Mouse (Mus musculus) liver, embryonic 12.5 days (tissue): ENCODE results near the gene Ift81. TPM values are rescaled to one million over a fixed set of nuclear protein-coding genes. Genes with fewer than 3 reads are reported as not detected.

Experiments used
- ATAC-seq: fragments of 200-750 bp; cut with Nextera tagmentation; 2 replicates; pipeline ENCODE4 v1.8.0; 2017; ENCODE audit warnings: moderate number of reproducible peaks, mild to moderate bottlenecking, moderate library complexity
- H3K27ac ChIP-seq: fragments of 300-500 bp; sonication (generic); 2 replicates; pipeline ENCODE4 v1.5.1; 2016; ENCODE audit warnings: mild to moderate bottlenecking
- H3K27me3 ChIP-seq: fragments of 300-500 bp; sonication (generic); replicated peaks from 2 replicates; pipeline ENCODE4 v1.6.1; 2016; ENCODE audit warnings: mild to moderate bottlenecking, moderate library complexity
- H3K36me3 ChIP-seq: fragments of 300-500 bp; sonication (generic); 2 replicates; pipeline ENCODE4 v1.6.1; 2016; ENCODE audit warnings: mild to moderate bottlenecking, moderate library complexity
- H3K4me1 ChIP-seq: fragments of 300-500 bp; sonication (generic); 2 replicates; pipeline ENCODE4 v1.6.1; 2016
- H3K4me2 ChIP-seq: fragments of 300-500 bp; sonication (generic); 2 replicates; pipeline ENCODE4 v1.6.1; 2016; ENCODE audit warnings: mild to moderate bottlenecking, moderate library complexity
- H3K4me3 ChIP-seq: fragments of 300-500 bp; sonication (generic); 2 replicates; pipeline ENCODE4 v1.5.1; 2016; ENCODE audit warnings: mild to moderate bottlenecking, moderate library complexity
- H3K9ac ChIP-seq: fragments of 300-500 bp; sonication (generic); 2 replicates; pipeline ENCODE4 v1.6.1; 2016; ENCODE audit warnings: mild to moderate bottlenecking, moderate library complexity
- H3K9me3 ChIP-seq: fragments of 300-500 bp; sonication (generic); replicated peaks from 2 replicates; pipeline ENCODE4 v1.6.1; 2016; ENCODE audit warnings: mild to moderate bottlenecking, moderate library complexity
- WGBS: fragments of 180-500 bp; shearing (Covaris S2); methylation state at CpG from one replicate; pipeline ENCODE4 v1.1.7; 2016; ENCODE audit not compliant: insufficient replicate concordance; 5-methylcytosine and 5-hydroxymethylcytosine counted together
- polyA plus RNA-seq: library from polyadenylated mRNA; unstranded; fragments of >200 nt; fragmentation: Nextera tagmentation; extraction: Ambion mirVana; gene quantifications from 2 replicates; pipeline ENCODE4 v1.2.1, GENCODE M21; 2016

Ift81 gene
- polyA plus RNA-seq, 1 experiment from 2014 or later = 4.6 TPM

GRCm38 (mm10) chr5:122645290-122645689, 31.0 kb upstream of the Ift81 start:
- Histone ChIP-seq H3K4me3 (no peak overlapping the region), H3K4me2 (no peak overlapping the region), H3K27me3 (peaks cover 40% of the 10 kb centered on the region), H3K9me3 (no peaks in the 10 kb centered on the region), H3K36me3 (no peaks in the 10 kb centered on the region), H3K4me1 (peaks cover 49% of the 10 kb centered on the region), H3K9ac (no peak overlapping the region), H3K27ac (no peak overlapping the region)
- 32% methylated on average over 6 of the region's 6 CpGs for WGBS
- ATAC-seq = no peak

- Histone ChIP-seq H3K4me1 (peaks cover 41% of the 10 kb centered on the region), H3K27ac (no peak overlapping the region), H3K4me2 (peak overlapping the region; percentile 27; the same call in 1 of the 2 replicates), H3K9me3 (no peaks in the 10 kb centered on the region), H3K27me3 (peaks cover 32% of the 10 kb centered on the region), H3K4me3 (no peak overlapping the region), H3K36me3 (no peaks in the 10 kb centered on the region), H3K9ac (no peak overlapping the region)
- ATAC-seq = peak; percentile 49
- 22% methylated on average over 15 of the region's 15 CpGs for WGBS
These were observed 29.8 kb upstream of the Ift81 start for GRCm38 (mm10) chr5:122644111-122644607.

- WGBS = 35% methylated on average over 12 of the region's 12 CpGs
- H3K27ac ChIP-seq = no peak within 1 kb of the TSS
- no peak within 1 kb of the TSS for H3K4me3 ChIP-seq
- no peak within 1 kb of the TSS for H3K9ac ChIP-seq
- no peak for ATAC-seq
- H3K27me3 ChIP-seq = peaks cover 30% of the 10 kb centered on the region
- no peaks in the 10 kb centered on the region for H3K36me3 ChIP-seq
- H3K4me1 ChIP-seq = peaks cover 41% of the 10 kb centered on the region
- H3K9me3 ChIP-seq = no peaks in the 10 kb centered on the region
- H3K4me2 ChIP-seq = peak within 1 kb of the TSS; percentile 27; the same call in 1 of the 2 replicates
These were observed 29.4 kb upstream of the Ift81 start, which contains the start of gene P2rx7 for GRCm38 (mm10) chr5:122643701-122644100. Gene P2rx7, plus strand, starts transcription at chr5:122643911.

GRCm38 (mm10) chr5:122639986-122640385, 25.7 kb upstream of the Ift81 start:
- Histone ChIP-seq H3K36me3 (no peaks in the 10 kb centered on the region), H3K27me3 (peaks cover 18% of the 10 kb centered on the region; the same call in 1 of the 2 replicates), H3K4me1 (peaks cover 34% of the 10 kb centered on the region), H3K4me3 (no peak overlapping the region), H3K4me2 (no peak overlapping the region), H3K9me3 (no peaks in the 10 kb centered on the region), H3K27ac (no peak overlapping the region), H3K9ac (no peak overlapping the region)
- ATAC-seq = no peak
- 70% methylated on average over 5 of the region's 5 CpGs for WGBS

GRCm38 (mm10) chr5:122639517-122639916, 25.2 kb upstream of the Ift81 start:
- Histone ChIP-seq H3K4me2 (no peak overlapping the region), H3K9ac (no peak overlapping the region), H3K27me3 (peaks cover 18% of the 10 kb centered on the region; the same call in 1 of the 2 replicates), H3K4me1 (peaks cover 30% of the 10 kb centered on the region), H3K27ac (no peak overlapping the region), H3K36me3 (no peaks in the 10 kb centered on the region), H3K9me3 (no peaks in the 10 kb centered on the region), H3K4me3 (no peak overlapping the region)
- WGBS = 59% methylated on average over 4 of the region's 4 CpGs
- ATAC-seq = no peak

GRCm38 (mm10) chr5:122638296-122638695, 24.0 kb upstream of the Ift81 start:
- no peak for ATAC-seq
- Histone ChIP-seq H3K4me2 (no peak overlapping the region), H3K4me3 (no peak overlapping the region), H3K9ac (no peak overlapping the region), H3K4me1 (peaks cover 18% of the 10 kb centered on the region), H3K27ac (no peak overlapping the region), H3K9me3 (no peaks in the 10 kb centered on the region), H3K27me3 (peaks cover 14% of the 10 kb centered on the region; the same call in 1 of the 2 replicates), H3K36me3 (no peaks in the 10 kb centered on the region)
- 40% methylated on average over 2 of the region's 2 CpGs for WGBS

- H3K27ac ChIP-seq = no peak overlapping the region
- ATAC-seq = no peak
- H3K27me3 ChIP-seq = 0 out of 2 replicates have a peak, but pooled peaks cover 8% of the 10 kb centered on the region
- H3K4me3 ChIP-seq = no peak overlapping the region
- no peak overlapping the region for H3K9ac ChIP-seq
- H3K36me3 ChIP-seq = no peaks in the 10 kb centered on the region
- peak overlapping the region; percentile 33 for H3K4me2 ChIP-seq
- H3K9me3 ChIP-seq = no peaks in the 10 kb centered on the region
- H3K4me1 ChIP-seq = peaks cover 18% of the 10 kb centered on the region
- WGBS = 38% methylated on average over 16 of the region's 16 CpGs
These were observed 22.6 kb upstream of the Ift81 start for GRCm38 (mm10) chr5:122636958-122637357.

- Histone ChIP-seq H3K4me1 (peaks cover 18% of the 10 kb centered on the region), H3K4me3 (no peak overlapping the region), H3K36me3 (no peaks in the 10 kb centered on the region), H3K9me3 (no peaks in the 10 kb centered on the region), H3K9ac (no peak overlapping the region), H3K27ac (no peak overlapping the region), H3K4me2 (no peak overlapping the region), H3K27me3 (0 out of 2 replicates have a peak, but pooled peaks cover 8% of the 10 kb centered on the region)
- WGBS = 75% methylated on average over 9 of the region's 9 CpGs
- ATAC-seq = no peak
These were observed 22.0 kb upstream of the Ift81 start for GRCm38 (mm10) chr5:122636308-122636707.

- Histone ChIP-seq H3K27me3 (0 out of 2 replicates have a peak, but pooled peaks cover 8% of the 10 kb centered on the region), H3K27ac (no peak overlapping the region), H3K36me3 (no peaks in the 10 kb centered on the region), H3K4me1 (peaks cover 18% of the 10 kb centered on the region), H3K9ac (no peak overlapping the region), H3K4me2 (no peak overlapping the region), H3K4me3 (no peak overlapping the region), H3K9me3 (no peaks in the 10 kb centered on the region)
- ATAC-seq = no peak
- WGBS = 60% methylated on average over 8 of the region's 8 CpGs
These were observed 20.9 kb upstream of the Ift81 start for GRCm38 (mm10) chr5:122635228-122635627.

- H3K4me3 ChIP-seq = no peak overlapping the region
- 0 out of 2 replicates have a peak, but pooled peaks cover 3% of the 10 kb centered on the region for H3K27me3 ChIP-seq
- H3K9ac ChIP-seq = no peak overlapping the region
- 42% methylated on average over 2 of the region's 2 CpGs for WGBS
- no peaks in the 10 kb centered on the region for H3K36me3 ChIP-seq
- H3K9me3 ChIP-seq = no peaks in the 10 kb centered on the region
- no peak overlapping the region for H3K27ac ChIP-seq
- H3K4me1 ChIP-seq = peaks cover 16% of the 10 kb centered on the region
- ATAC-seq = peak; percentile 37; the same call in 1 of the 2 replicates
- no peak overlapping the region for H3K4me2 ChIP-seq
These were observed 12.9 kb upstream of the Ift81 start for GRCm38 (mm10) chr5:122627243-122627642.

- Histone ChIP-seq H3K4me3 (no peak overlapping the region), H3K4me2 (no peak overlapping the region), H3K36me3 (no peaks in the 10 kb centered on the region), H3K9ac (no peak overlapping the region), H3K9me3 (no peaks in the 10 kb centered on the region), H3K4me1 (peaks cover 16% of the 10 kb centered on the region), H3K27me3 (0 out of 2 replicates have a peak, but pooled peaks cover 3% of the 10 kb centered on the region), H3K27ac (no peak overlapping the region)
- 64% methylated on average over 14 of the region's 14 CpGs for WGBS
- ATAC-seq = no peak
These were observed 11.4 kb upstream of the Ift81 start for GRCm38 (mm10) chr5:122625565-122626252.

GRCm38 (mm10) chr5:122624952-122625479, 10.7 kb upstream of the Ift81 start:
- 53% methylated on average over 11 of the region's 11 CpGs for WGBS
- H3K9me3 ChIP-seq = no peaks in the 10 kb centered on the region
- H3K4me2 ChIP-seq = no peak overlapping the region; the same call in 1 of the 2 replicates

More at GRCm38 (mm10) chr5:122624952-122625479, 10.7 kb upstream of the Ift81 start:
- no peaks in the 10 kb centered on the region for H3K36me3 ChIP-seq
- no peak for ATAC-seq
- no peak overlapping the region for H3K27ac ChIP-seq
- H3K4me3 ChIP-seq = no peak overlapping the region
- H3K27me3 ChIP-seq = 0 out of 2 replicates have a peak, but pooled peaks cover 3% of the 10 kb centered on the region
- H3K4me1 ChIP-seq = peaks cover 16% of the 10 kb centered on the region
- H3K9ac ChIP-seq = no peak overlapping the region
